Mouse (Mus musculus): ENCODE measurements around the gene Grik2. TPM values are rescaled to one million over a fixed set of nuclear protein-coding genes. Genes with fewer than 3 reads are reported as not detected.

Gene Grik2
- polyA plus RNA-seq, 1 experiment from 2014 or later = 0.87 TPM

DNA sequence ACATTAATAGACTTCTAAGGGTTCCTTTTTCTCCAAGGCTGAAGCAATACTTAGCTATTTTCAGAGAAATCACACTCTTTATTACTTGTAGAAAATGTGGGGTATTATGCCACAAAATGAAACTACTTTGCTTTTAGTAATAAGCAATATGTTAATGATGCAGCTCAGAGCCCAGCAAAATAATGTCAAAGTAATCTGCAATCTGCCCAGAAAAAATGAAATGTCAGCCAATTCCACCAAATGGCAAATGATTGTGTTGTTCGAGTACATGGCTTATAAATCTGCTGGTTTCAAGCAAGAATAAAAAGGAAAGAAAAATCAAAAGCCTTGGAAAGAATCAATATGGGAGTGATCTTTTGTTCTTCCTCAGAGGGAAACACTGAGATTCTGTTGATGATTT lies 136.2 kb downstream of the Grik2 start:
- ATAC-seq (replicated peaks; ENCODE audit: insufficient number of reproducible peaks, insufficient read depth, low FRiP score, low read depth) = no peak
- Histone ChIP-seq H3K27ac (no peak overlapping the region), H3K4me3 (no peak overlapping the region), H3K4me1 (replicated peaks) (no peaks in the 10 kb centered on the region), H3K9me3 (replicated peaks) (no peaks in the 10 kb centered on the region), H3K36me3 (no peaks in the 10 kb centered on the region), H3K27me3 (no peaks in the 10 kb centered on the region), H3K4me2 (no peak overlapping the region), H3K9ac (no peak overlapping the region)
- 60% methylated on average over 1 of the region's 1 CpGs for WGBS

- ATAC-seq (replicated peaks; ENCODE audit: insufficient number of reproducible peaks, insufficient read depth, low FRiP score, low read depth) = no peak
- Histone ChIP-seq H3K9me3 (replicated peaks) (no peaks in the 10 kb centered on the region), H3K36me3 (no peaks in the 10 kb centered on the region), H3K4me3 (no peak overlapping the region), H3K9ac (no peak overlapping the region), H3K4me2 (no peak overlapping the region), H3K27ac (no peak overlapping the region), H3K27me3 (no peaks in the 10 kb centered on the region), H3K4me1 (replicated peaks) (no peaks in the 10 kb centered on the region)
- WGBS = 83% methylated on average over 2 of the region's 2 CpGs
These were observed 141.4 kb downstream of the Grik2 start for GRCm38 (mm10) chr10:49647116-49647515.

GRCm38 (mm10) chr10:49639901-49640300 lies 148.7 kb downstream of the Grik2 start:
- H3K4me2 ChIP-seq = no peak overlapping the region
- no peak for ATAC-seq (replicated peaks; ENCODE audit: insufficient number of reproducible peaks, insufficient read depth, low FRiP score, low read depth)
- H3K36me3 ChIP-seq = no peaks in the 10 kb centered on the region
- 76% methylated on average over 2 of the region's 2 CpGs for WGBS
- no peaks in the 10 kb centered on the region for H3K9me3 ChIP-seq (replicated peaks)
- H3K27me3 ChIP-seq = no peaks in the 10 kb centered on the region
- no peak overlapping the region for H3K4me3 ChIP-seq
- no peaks in the 10 kb centered on the region for H3K4me1 ChIP-seq (replicated peaks)
- H3K9ac ChIP-seq = no peak overlapping the region
- H3K27ac ChIP-seq = no peak overlapping the region

GRCm38 (mm10) chr10:49623951-49624350 lies 164.6 kb downstream of the Grik2 start:
- 61% methylated on average over 3 of the region's 3 CpGs for WGBS
- Histone ChIP-seq H3K36me3 (no peaks in the 10 kb centered on the region), H3K27me3 (no peaks in the 10 kb centered on the region), H3K27ac (no peak overlapping the region), H3K9me3 (replicated peaks) (no peaks in the 10 kb centered on the region), H3K9ac (no peak overlapping the region), H3K4me1 (replicated peaks) (no peaks in the 10 kb centered on the region), H3K4me2 (no peak overlapping the region), H3K4me3 (no peak overlapping the region)
- no peak for ATAC-seq (replicated peaks; ENCODE audit: insufficient number of reproducible peaks, insufficient read depth, low FRiP score, low read depth)

DNA sequence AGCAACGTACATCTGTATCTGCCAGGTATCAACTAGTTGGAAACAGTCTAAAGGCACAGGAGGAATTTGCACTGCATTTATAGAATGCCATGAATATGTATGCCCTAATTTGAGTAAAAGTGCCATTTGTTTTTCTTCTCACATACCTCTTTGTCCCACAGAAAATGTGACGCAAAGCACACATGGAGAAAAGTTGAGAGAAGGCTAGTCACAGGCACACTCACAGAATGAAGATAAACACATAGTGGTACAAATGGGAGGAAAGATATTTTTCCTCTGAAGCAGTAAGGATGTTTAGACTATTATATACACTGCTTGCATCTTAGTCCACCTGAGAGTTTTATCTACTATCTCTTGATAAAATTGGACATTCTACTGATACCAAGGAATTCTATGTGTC lies 190.9 kb downstream of the Grik2 start:
- Histone ChIP-seq H3K36me3 (no peaks in the 10 kb centered on the region), H3K9ac (no peak overlapping the region), H3K9me3 (replicated peaks) (no peaks in the 10 kb centered on the region), H3K27me3 (no peaks in the 10 kb centered on the region), H3K27ac (no peak overlapping the region), H3K4me3 (no peak overlapping the region), H3K4me1 (replicated peaks) (no peaks in the 10 kb centered on the region), H3K4me2 (no peak overlapping the region)
- no peak for ATAC-seq (replicated peaks; ENCODE audit: insufficient number of reproducible peaks, insufficient read depth, low FRiP score, low read depth)
- WGBS = 66% methylated on average over 2 of the region's 2 CpGs

GRCm38 (mm10) chr10:49573514-49573913 lies 215.1 kb downstream of the Grik2 start:
- Histone ChIP-seq H3K4me1 (replicated peaks) (no peaks in the 10 kb centered on the region), H3K9ac (no peak overlapping the region), H3K9me3 (replicated peaks) (no peaks in the 10 kb centered on the region), H3K27me3 (no peaks in the 10 kb centered on the region), H3K4me2 (no peak overlapping the region), H3K4me3 (no peak overlapping the region), H3K36me3 (no peaks in the 10 kb centered on the region), H3K27ac (no peak overlapping the region)
- ATAC-seq (replicated peaks; ENCODE audit: insufficient number of reproducible peaks, insufficient read depth, low FRiP score, low read depth) = no peak
- 76% methylated on average over 7 of the region's 7 CpGs for WGBS

DNA sequence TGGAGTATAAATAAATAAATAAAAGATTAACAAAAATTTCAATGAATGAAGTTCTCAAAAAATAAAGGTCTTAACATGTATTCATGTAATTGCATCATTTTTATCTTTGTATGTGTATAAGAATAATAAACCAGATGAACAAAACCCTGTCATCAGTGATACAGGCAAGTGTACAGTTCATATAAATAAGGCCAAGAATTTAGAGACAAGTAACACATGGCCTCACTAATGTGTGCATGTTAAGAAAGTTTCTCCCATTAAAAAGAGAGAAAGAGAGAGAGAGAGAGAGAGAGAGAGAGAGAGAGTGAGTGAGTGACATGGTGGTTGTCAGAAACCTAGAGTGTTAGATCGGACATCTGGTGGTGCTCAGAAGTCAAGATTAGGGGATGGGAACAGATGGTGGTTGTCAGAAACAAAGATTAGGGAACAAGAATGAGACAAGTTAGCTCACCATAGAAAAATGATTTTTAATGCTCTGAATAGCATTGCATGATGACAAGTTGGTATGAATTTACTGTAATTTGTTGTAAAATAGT lies 228.6 kb downstream of the Grik2 start:
- H3K4me2 ChIP-seq = no peak overlapping the region
- no peak overlapping the region for H3K9ac ChIP-seq
- no peaks in the 10 kb centered on the region for H3K27me3 ChIP-seq
- H3K4me3 ChIP-seq = no peak overlapping the region
- 54% methylated on average over 1 of the region's 1 CpGs for WGBS
- no peak for ATAC-seq (replicated peaks; ENCODE audit: insufficient number of reproducible peaks, insufficient read depth, low FRiP score, low read depth)
- H3K36me3 ChIP-seq = no peaks in the 10 kb centered on the region
- no peaks in the 10 kb centered on the region for H3K4me1 ChIP-seq (replicated peaks)
- no peaks in the 10 kb centered on the region for H3K9me3 ChIP-seq (replicated peaks)
- no peak overlapping the region for H3K27ac ChIP-seq

GRCm38 (mm10) chr10:49542249-49542648 lies 246.3 kb downstream of the Grik2 start:
- no peaks in the 10 kb centered on the region for H3K36me3 ChIP-seq
- 50% methylated on average over 1 of the region's 1 CpGs for WGBS
- H3K9me3 ChIP-seq (replicated peaks) = no peaks in the 10 kb centered on the region
- H3K9ac ChIP-seq = no peak overlapping the region
- no peaks in the 10 kb centered on the region for H3K27me3 ChIP-seq
- H3K4me2 ChIP-seq = no peak overlapping the region
- ATAC-seq (replicated peaks; ENCODE audit: insufficient number of reproducible peaks, insufficient read depth, low FRiP score, low read depth) = no peak
- H3K4me3 ChIP-seq = no peak overlapping the region
- H3K27ac ChIP-seq = no peak overlapping the region
- H3K4me1 ChIP-seq (replicated peaks) = no peaks in the 10 kb centered on the region

DNA sequence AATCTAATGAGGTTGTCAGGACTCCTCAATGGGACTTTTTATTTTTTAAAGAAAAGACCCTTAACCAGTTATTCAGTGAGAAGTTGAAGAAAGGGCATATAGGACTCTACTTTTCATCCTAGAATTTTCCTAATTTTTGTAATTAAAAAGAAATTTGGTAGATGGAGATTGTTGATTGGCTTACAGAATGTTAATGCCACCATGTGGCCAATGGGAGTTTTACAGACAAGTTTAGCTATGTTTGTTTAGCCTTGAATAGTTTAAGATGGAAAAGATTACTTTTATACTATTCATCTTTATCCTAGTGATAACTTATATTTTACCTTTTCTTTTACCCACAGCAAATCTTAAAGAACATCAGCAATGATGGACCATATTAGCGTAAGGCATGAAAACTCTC lies 268.8 kb downstream of the Grik2 start:
- Histone ChIP-seq H3K4me2 (no peak overlapping the region), H3K27ac (no peak overlapping the region), H3K9me3 (replicated peaks) (no peaks in the 10 kb centered on the region), H3K4me1 (replicated peaks) (no peaks in the 10 kb centered on the region), H3K4me3 (no peak overlapping the region), H3K9ac (no peak overlapping the region), H3K27me3 (no peaks in the 10 kb centered on the region), H3K36me3 (no peaks in the 10 kb centered on the region)
- WGBS = 90% methylated on average over 1 of the region's 1 CpGs
- no peak for ATAC-seq (replicated peaks; ENCODE audit: insufficient number of reproducible peaks, insufficient read depth, low FRiP score, low read depth)

DNA sequence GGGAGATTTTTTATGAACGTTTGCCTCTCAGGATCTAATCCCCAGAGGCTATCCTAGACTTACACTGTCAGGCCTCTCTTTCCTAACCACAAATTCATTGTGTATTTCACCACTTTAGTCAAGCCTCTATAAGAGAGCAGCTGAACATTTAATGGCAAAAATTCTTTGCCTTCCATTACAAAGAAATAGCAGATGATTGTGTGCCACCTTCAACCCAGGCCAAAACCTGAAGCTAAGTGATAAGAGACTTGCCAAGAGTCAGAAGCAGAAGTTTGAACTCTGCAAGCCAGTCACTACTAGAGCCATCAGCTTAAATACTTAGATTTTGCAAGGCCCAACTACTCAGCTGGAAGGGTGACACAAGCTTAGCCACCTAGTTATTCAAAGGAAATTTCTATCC lies 287.9 kb downstream of the Grik2 start:
- no peak overlapping the region for H3K9ac ChIP-seq
- ATAC-seq (replicated peaks; ENCODE audit: insufficient number of reproducible peaks, insufficient read depth, low FRiP score, low read depth) = no peak
- H3K9me3 ChIP-seq (replicated peaks) = no peaks in the 10 kb centered on the region
- H3K4me1 ChIP-seq (replicated peaks) = no peaks in the 10 kb centered on the region
- no peaks in the 10 kb centered on the region for H3K36me3 ChIP-seq
- WGBS = 45% methylated on average over 1 of the region's 1 CpGs
- no peak overlapping the region for H3K27ac ChIP-seq
- H3K4me3 ChIP-seq = no peak overlapping the region
- no peaks in the 10 kb centered on the region for H3K27me3 ChIP-seq
- H3K4me2 ChIP-seq = no peak overlapping the region

DNA sequence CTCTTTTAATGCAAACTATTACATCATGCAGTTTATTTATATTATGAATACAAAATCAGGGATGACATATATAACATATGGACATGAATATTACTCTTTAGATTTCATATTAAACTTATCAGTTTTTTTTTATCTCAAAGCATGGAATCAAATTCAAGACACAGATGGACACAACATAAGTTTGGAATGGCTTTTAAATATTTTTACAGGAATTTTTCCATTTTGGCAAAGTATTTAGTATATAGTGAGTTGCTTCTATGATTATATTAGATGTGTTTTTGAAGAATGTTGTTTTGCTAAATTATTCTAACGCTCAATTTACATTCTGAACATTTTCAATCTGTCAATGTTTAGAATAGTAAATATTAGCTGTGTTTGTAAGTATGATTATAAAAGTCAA lies 291.3 kb downstream of the Grik2 start:
- Histone ChIP-seq H3K9me3 (replicated peaks) (no peaks in the 10 kb centered on the region), H3K4me1 (replicated peaks) (no peaks in the 10 kb centered on the region), H3K4me2 (no peak overlapping the region), H3K27ac (no peak overlapping the region), H3K36me3 (no peaks in the 10 kb centered on the region), H3K27me3 (no peaks in the 10 kb centered on the region), H3K9ac (no peak overlapping the region), H3K4me3 (no peak overlapping the region)
- no peak for ATAC-seq (replicated peaks; ENCODE audit: insufficient number of reproducible peaks, insufficient read depth, low FRiP score, low read depth)
- WGBS = 78% methylated on average over 1 of the region's 1 CpGs

- H3K4me3 ChIP-seq = no peak overlapping the region
- no peak overlapping the region for H3K4me2 ChIP-seq
- no peaks in the 10 kb centered on the region for H3K36me3 ChIP-seq
- WGBS = 64% methylated on average over 4 of the region's 4 CpGs
- ATAC-seq (replicated peaks; ENCODE audit: insufficient number of reproducible peaks, insufficient read depth, low FRiP score, low read depth) = no peak
- no peak overlapping the region for H3K9ac ChIP-seq
- H3K9me3 ChIP-seq (replicated peaks) = no peaks in the 10 kb centered on the region
- H3K27me3 ChIP-seq = no peaks in the 10 kb centered on the region
- H3K4me1 ChIP-seq (replicated peaks) = no peaks in the 10 kb centered on the region
- no peak overlapping the region for H3K27ac ChIP-seq
These were observed 307.1 kb downstream of the Grik2 start for GRCm38 (mm10) chr10:49481439-49481838.
